ENCODE assay signal across 27 mouse cellular contexts in the genomic region with DNA sequence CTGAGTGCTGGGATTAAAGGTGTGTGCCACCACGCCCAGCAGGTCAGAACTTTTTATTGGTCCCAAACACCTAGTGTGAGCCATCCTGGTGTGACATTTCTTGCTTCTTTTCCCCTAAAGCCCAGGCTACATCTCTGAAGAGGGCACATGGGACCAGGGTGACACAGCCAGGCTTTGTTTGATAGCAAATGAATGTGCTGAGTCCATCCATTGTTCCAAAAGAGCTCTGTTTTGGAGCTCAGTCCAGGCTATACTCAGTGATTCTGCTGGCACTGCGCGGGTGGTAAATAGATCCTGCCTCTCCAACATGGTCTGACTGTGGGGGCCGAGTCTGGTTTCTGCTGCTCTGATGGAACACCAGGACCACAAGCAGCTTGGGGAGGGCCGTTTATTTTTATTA. TPM values are rescaled to one million over a fixed set of nuclear protein-coding genes. Genes with fewer than 3 reads are reported as not detected.
"Had no signal": no experiment of that assay in that cellular context is flagged by ENCODE, and none has a peak within 500 bp of the region (broad histone marks: within the 10 kb centered on the region; RNA-seq: fewer than 3 reads in every experiment).

No protein-coding gene starts in this region.

- H3K27me3 ChIP-seq: limb, embryonic 13.5 days; liver, embryonic 12.5 days; liver, embryonic 15.5 days; lung, embryonic 15.5 days; megakaryocyte, embryonic 14.5 days; neural tube, embryonic 12.5 days had no signal

- ATAC-seq: intestine, postnatal 0 days; liver, embryonic 12.5 days had no signal

- H3K27ac ChIP-seq: kidney, postnatal 0 days; left cerebral cortex, adult 2 months; limb, embryonic 13.5 days; liver, embryonic 12.5 days; liver, embryonic 15.5 days; lung, embryonic 15.5 days; midbrain, embryonic 10.5 days; neural tube, embryonic 12.5 days; stomach, postnatal 0 days had no signal

- H3K36me3 ChIP-seq: limb, embryonic 13.5 days; liver, embryonic 12.5 days; liver, embryonic 15.5 days; lung, embryonic 15.5 days; midbrain, embryonic 10.5 days; neural tube, embryonic 12.5 days had no signal

- H3K9me3 ChIP-seq: limb, embryonic 13.5 days; liver, embryonic 12.5 days; liver, embryonic 15.5 days; lung, embryonic 15.5 days; midbrain, embryonic 10.5 days; neural tube, embryonic 12.5 days had no signal

- H3K4me2 ChIP-seq: limb, embryonic 13.5 days; liver, embryonic 12.5 days; liver, embryonic 15.5 days; lung, embryonic 15.5 days; neural tube, embryonic 12.5 days had no signal

- DNase-seq: kidney, adult 2 months; kidney, postnatal 25 days; liver; lung, adult 18-20 months; lung, postnatal 10 days; lung, postnatal 36 days; midbrain, embryonic 14.5 days; retina, postnatal 1 day; right cerebral cortex, postnatal 14 days; right cerebral cortex, postnatal 4 days; thymus, postnatal 25 days had no signal

- H3K4me1 ChIP-seq: midbrain, embryonic 10.5 days; neural tube, embryonic 12.5 days had no signal

- H3K9ac ChIP-seq: limb, embryonic 13.5 days; liver, embryonic 12.5 days; liver, embryonic 15.5 days; lung, embryonic 15.5 days; neural tube, embryonic 12.5 days had no signal

- H3K4me3 ChIP-seq: left cerebral cortex, adult 2 months; limb, embryonic 13.5 days; liver, embryonic 12.5 days; liver, embryonic 15.5 days; lung, embryonic 15.5 days; megakaryocyte, embryonic 14.5 days; midbrain, embryonic 10.5 days; neural tube, embryonic 12.5 days had no signal

RNA-seq across cellular contexts. Expression of a gene that starts 16.0 kb away (rescaled TPM):
- total RNA-seq: layer of hippocampus, postnatal 25 days; left cerebral cortex, adult 2 months; left cerebral cortex, postnatal 10 days; left cerebral cortex, postnatal 36 days; neutrophil, adult 5-6 weeks had no signal
- polyA plus RNA-seq: kidney, adult 2 months; kidney, postnatal 0 days; large intestine, adult 2 months; liver, embryonic 12.5 days; midbrain, embryonic 14.5 days; neural tube, embryonic 12.5 days had no signal
